Mouse (Mus musculus) E14TG2a.4 (cell line): ENCODE results near the gene Mapkbp1.

Experiments
- CTCF ChIP-seq: conservative IDR thresholded peaks from 2 replicates; pipeline ENCODE4 v1.5.1; 2014; ENCODE audit warnings: low read length
- NANOG ChIP-seq: IDR thresholded peaks from 2 replicates; pipeline ENCODE4 v1.6.1; 2014; ENCODE audit warnings: borderline replicate concordance, low read length, mixed read lengths
- POU5F1 ChIP-seq: IDR thresholded peaks from 2 replicates; pipeline ENCODE4 v1.6.1; 2014; ENCODE audit warnings: low read length, borderline replicate concordance

- TF ChIP-seq CTCF = no peak
- no peak for TF ChIP-seq NANOG
- no peak for TF ChIP-seq POU5F1
These were observed 97.0 kb downstream of the Mapkbp1 start for GRCm38 (mm10) chr2:120069466-120069990.
